Mouse (Mus musculus): ENCODE measurements around the gene Mamld1. TPM values are rescaled to one million over a fixed set of nuclear protein-coding genes. Genes with fewer than 3 reads are reported as not detected.

Mamld1 gene
- polyA plus RNA-seq, 1 experiment from 2014 or later, result 1.5 TPM

GRCm38 (mm10) chrX:71149441-71150050, 99.5 kb downstream of the Mamld1 start:
- no peak for ATAC-seq (ENCODE audit: insufficient number of reproducible peaks, insufficient read depth, low FRiP score, low TSS enrichment, low read depth)
- 41% methylated on average over 1 of the region's 1 CpGs for WGBS
- H3K27me3 ChIP-seq, result peaks cover 20% of the 10 kb centered on the region

DNA sequence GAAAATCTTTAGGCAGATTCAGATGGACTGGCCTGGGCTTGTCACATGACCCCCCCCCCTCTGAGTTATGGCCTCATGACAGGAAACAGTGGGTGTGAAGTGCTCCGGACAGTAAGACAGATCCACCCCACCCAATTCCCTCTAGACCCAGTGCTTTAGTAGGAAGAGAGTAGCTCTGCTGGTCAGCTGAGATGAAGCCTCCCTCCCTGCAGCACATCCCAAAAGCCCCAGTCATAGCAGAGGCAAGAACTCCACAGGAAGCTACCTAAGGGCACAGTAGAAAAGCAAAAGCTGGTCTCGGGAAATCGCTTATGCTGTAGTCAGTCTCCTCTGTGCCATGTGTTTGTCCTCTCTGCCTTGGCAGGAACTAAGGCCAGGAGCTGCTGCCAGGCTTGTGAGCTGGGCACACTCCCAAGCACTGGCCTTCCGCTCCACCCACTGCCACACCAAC, 100.5 kb downstream of the Mamld1 start:
- H3K9ac ChIP-seq, result no peak overlapping the region
- H3K4me3 ChIP-seq, result no peak overlapping the region
- peaks cover 26% of the 10 kb centered on the region for H3K27me3 ChIP-seq
- H3K36me3 ChIP-seq, result no peaks in the 10 kb centered on the region
- no peaks in the 10 kb centered on the region for H3K4me1 ChIP-seq
- 79% methylated on average over 4 of the region's 4 CpGs for WGBS
- no peak overlapping the region for H3K27ac ChIP-seq
- H3K9me3 ChIP-seq, result no peaks in the 10 kb centered on the region
- H3K4me2 ChIP-seq, result no peak overlapping the region
- ATAC-seq (ENCODE audit: insufficient number of reproducible peaks, insufficient read depth, low FRiP score, low TSS enrichment, low read depth), result no peak

More at GRCm38 (mm10) chrX:71149441-71150050, 99.5 kb downstream of the Mamld1 start:
- Histone ChIP-seq H3K27ac (no peak overlapping the region), H3K9me3 (no peaks in the 10 kb centered on the region), H3K4me2 (no peak overlapping the region), H3K9ac (no peak overlapping the region), H3K36me3 (no peaks in the 10 kb centered on the region), H3K4me1 (no peaks in the 10 kb centered on the region), H3K4me3 (no peak overlapping the region)

DNA sequence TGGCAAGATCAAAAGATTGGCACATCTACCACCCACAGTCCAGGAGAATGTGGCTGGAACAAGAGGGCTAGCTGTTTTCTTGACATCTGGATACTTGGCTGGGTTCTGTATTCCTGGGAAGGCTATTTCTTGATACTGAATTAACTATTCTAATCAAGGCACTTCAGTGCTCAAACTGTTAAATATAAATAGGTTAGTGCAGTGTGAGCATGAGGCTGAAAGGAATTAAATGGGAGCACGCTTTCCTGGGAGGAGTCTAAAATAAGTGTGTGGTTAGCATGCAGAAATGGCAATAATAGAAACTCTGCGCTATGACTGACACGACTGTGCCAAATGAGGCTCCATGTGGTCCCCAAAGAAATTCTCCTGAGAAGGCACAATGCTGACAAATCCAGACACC, 131.5 kb downstream of the Mamld1 start:
- ATAC-seq (ENCODE audit: insufficient number of reproducible peaks, insufficient read depth, low FRiP score, low TSS enrichment, low read depth), result no peak
- 88% methylated on average over 3 of the region's 3 CpGs for WGBS
- H3K4me3 ChIP-seq, result no peak overlapping the region
- H3K9me3 ChIP-seq, result no peaks in the 10 kb centered on the region
- peaks cover 6% of the 10 kb centered on the region for H3K27me3 ChIP-seq
- H3K27ac ChIP-seq, result no peak overlapping the region
- no peaks in the 10 kb centered on the region for H3K36me3 ChIP-seq
- H3K4me1 ChIP-seq, result no peaks in the 10 kb centered on the region
- H3K9ac ChIP-seq, result no peak overlapping the region
- H3K4me2 ChIP-seq, result no peak overlapping the region

DNA sequence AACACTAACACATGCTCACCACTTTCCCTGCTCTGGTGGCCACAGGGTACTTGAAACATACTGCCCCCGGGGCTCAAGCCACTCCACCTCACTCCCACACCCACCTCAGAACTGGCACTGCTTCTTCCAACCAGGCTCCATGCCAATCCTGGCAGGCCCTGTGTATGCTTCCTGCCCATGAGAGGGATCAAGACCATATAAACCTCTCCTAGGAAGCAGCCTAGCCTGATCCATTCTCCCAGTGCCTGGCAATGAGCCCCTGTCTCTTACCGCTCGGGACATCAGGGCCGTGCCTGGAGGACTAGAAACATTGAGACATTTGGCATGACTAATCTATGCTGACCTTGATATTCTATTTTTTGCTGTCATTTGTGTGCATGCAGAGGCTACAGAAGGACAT, 133.6 kb downstream of the Mamld1 start:
- no peaks in the 10 kb centered on the region for H3K36me3 ChIP-seq
- no peaks in the 10 kb centered on the region for H3K4me1 ChIP-seq
- H3K4me2 ChIP-seq, result no peak overlapping the region
- no peak for ATAC-seq (ENCODE audit: insufficient number of reproducible peaks, insufficient read depth, low FRiP score, low TSS enrichment, low read depth)
- no peaks in the 10 kb centered on the region for H3K9me3 ChIP-seq
- no peak overlapping the region for H3K9ac ChIP-seq
- 84% methylated on average over 4 of the region's 4 CpGs for WGBS
- H3K27me3 ChIP-seq, result peaks cover 6% of the 10 kb centered on the region
- H3K4me3 ChIP-seq, result no peak overlapping the region
- no peak overlapping the region for H3K27ac ChIP-seq

DNA sequence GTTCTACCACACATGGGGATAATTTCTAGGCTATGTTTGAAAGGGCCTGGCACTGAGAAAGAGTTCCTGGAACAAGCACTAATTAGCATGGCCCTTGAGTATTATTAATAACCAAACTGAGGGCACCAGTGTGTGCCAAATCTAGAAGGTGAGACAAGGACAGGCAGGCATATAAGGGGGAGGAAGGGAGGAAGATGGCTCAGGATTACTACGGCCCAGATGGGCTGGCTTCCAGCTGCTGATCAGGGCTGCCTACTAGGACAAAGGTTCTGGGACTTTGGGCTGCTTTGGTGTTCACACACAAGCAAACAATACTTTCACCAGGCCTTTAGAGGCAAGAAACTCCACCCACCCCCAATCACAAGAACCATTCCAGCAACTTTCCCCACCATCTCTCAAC, 136.3 kb downstream of the Mamld1 start:
- 90% methylated on average over 1 of the region's 1 CpGs for WGBS
- H3K27ac ChIP-seq, result no peak overlapping the region
- no peaks in the 10 kb centered on the region for H3K9me3 ChIP-seq
- H3K9ac ChIP-seq, result no peak overlapping the region
- no peak overlapping the region for H3K4me3 ChIP-seq
- H3K36me3 ChIP-seq, result no peaks in the 10 kb centered on the region
- no peaks in the 10 kb centered on the region for H3K4me1 ChIP-seq
- H3K27me3 ChIP-seq, result peaks cover 6% of the 10 kb centered on the region
- no peak for ATAC-seq (ENCODE audit: insufficient number of reproducible peaks, insufficient read depth, low FRiP score, low TSS enrichment, low read depth)
- no peak overlapping the region for H3K4me2 ChIP-seq

- no peak for ATAC-seq (ENCODE audit: insufficient number of reproducible peaks, insufficient read depth, low FRiP score, low TSS enrichment, low read depth)
- no peak overlapping the region for H3K4me3 ChIP-seq
- H3K27ac ChIP-seq, result no peak overlapping the region
- no peaks in the 10 kb centered on the region for H3K9me3 ChIP-seq
- H3K36me3 ChIP-seq, result no peaks in the 10 kb centered on the region
- no peaks in the 10 kb centered on the region for H3K4me1 ChIP-seq
- H3K9ac ChIP-seq, result no peak overlapping the region
- H3K4me2 ChIP-seq, result no peak overlapping the region
- H3K27me3 ChIP-seq, result peaks cover 6% of the 10 kb centered on the region; the same call in 1 of the 2 replicates
- 68% methylated on average over 2 of the region's 2 CpGs for WGBS
These were observed 154.7 kb downstream of the Mamld1 start for GRCm38 (mm10) chrX:71204776-71205175.

Other genes with a start within 250 kb of the Mamld1 start
- gene Mtm1, start 160.5 kb downstream of the Mamld1 start, polyA plus RNA-seq (2015; fragmentation: Nextera tagmentation; extraction: Ambion mirVana), result 3.6 and 4.6 TPM in 2 replicates

Measured in embryonic facial prominence, embryonic 13.5 days (tissue).